ENCODE assay signal across 10 mouse cellular contexts in the genomic region with DNA sequence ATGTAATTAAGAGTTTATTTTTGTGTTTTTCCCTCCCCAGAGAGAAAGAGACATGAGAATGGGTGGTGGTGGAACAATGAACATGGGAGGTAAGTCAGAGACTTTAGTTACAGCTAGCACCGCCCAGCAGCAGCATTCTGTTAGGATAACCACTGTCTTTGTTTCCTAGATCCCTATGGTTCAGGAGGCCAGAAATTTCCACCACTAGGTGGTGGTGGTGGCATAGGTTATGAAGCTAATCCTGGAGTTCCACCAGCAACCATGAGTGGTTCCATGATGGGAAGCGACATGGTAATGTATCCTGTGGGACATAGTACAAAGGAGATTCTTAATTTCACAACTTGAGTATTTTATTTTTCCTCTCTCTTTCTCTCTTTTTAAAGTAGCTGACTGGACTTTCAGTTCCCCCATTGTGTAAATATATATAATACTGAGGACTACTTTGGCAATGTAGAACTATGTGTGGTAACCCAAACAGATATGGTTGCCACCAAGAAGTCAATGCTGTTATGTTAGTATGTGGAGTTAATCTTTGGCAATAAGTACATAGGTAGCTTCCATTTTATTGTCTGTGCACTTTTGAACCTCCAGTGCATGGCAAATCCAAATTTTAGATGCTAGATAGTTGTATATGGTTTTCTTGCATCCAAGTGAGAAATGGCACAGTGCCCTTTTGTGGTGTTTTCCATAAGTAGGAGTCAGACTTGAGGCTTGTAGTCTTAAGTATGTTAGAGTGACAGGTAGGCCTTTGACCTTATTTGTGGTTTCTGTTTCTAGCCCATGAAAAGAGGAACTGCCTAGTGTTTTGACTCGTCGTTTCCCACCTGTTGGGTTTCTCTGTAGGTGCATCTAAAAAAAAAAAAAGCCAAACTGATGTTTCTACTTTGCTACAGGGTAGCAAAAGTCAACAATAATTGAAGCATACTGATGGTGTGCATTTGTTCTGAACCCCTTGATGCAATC. TPM values are rescaled to one million over a fixed set of nuclear protein-coding genes. Genes with fewer than 3 reads are reported as not detected.
DNase-seq lines count a peak whose midpoint lies in the region; ATAC-seq and TF ChIP-seq lines count a peak whose summit lies in the region.
"Had no signal": no experiment of that assay in that cellular context is flagged by ENCODE, and none has a peak within 500 bp of the region (broad histone marks: within the 10 kb centered on the region; RNA-seq: fewer than 3 reads in every experiment).

No protein-coding gene starts in this region.

- H3K27me3 ChIP-seq in hindbrain, embryonic 10.5 days (ENCODE audit: insufficient read depth, poor library complexity, severe bottlenecking), result no peaks in the 10 kb centered on the region
- no peaks in the 10 kb centered on the region for H3K27me3 ChIP-seq in hindbrain, embryonic 12.5 days
- H3K27me3 ChIP-seq in limb, embryonic 14.5 days (ENCODE audit: control insufficient read depth, insufficient read depth, low read length), result no peaks in the 10 kb centered on the region
- H3K27me3 ChIP-seq in stomach, postnatal 0 days (ENCODE audit: control insufficient read depth, insufficient read depth, low read length), result no peaks in the 10 kb centered on the region
- H3K27me3 ChIP-seq: embryonic facial prominence, embryonic 12.5 days; lung, embryonic 15.5 days had no signal

- peak; percentile 73 for TF ChIP-seq CTCF in stomach, postnatal 0 days (IDR thresholded peaks at IDR 0.05; ENCODE audit: low read depth)

- ATAC-seq in hindbrain, embryonic 12.5 days (ENCODE audit: low FRiP score), result no peak
- ATAC-seq in erythroblast, adult 5-6 weeks (replicated peaks; ENCODE audit: low FRiP score, poor library complexity, severe bottlenecking), result peak; percentile 50; the same call in 1 of the 2 replicates
- ATAC-seq in limb, embryonic 14.5 days (ENCODE audit: low FRiP score, low read depth), result no peak
- 0 out of 2 replicates have a peak, but pooled peaks have one; percentile 28 for ATAC-seq in stomach, postnatal 0 days (ENCODE audit: low FRiP score, low TSS enrichment)

- no peak overlapping the region for H3K4me3 ChIP-seq in hindbrain, embryonic 10.5 days
- H3K4me3 ChIP-seq in hindbrain, embryonic 12.5 days, result no peak overlapping the region
- no peak overlapping the region for H3K4me3 ChIP-seq in limb, embryonic 14.5 days (replicated peaks; ENCODE audit: low read length)
- H3K4me3 ChIP-seq in stomach, postnatal 0 days (ENCODE audit: low read depth, low read length), result no peak overlapping the region
- H3K4me3 ChIP-seq: embryonic facial prominence, embryonic 12.5 days; lung, embryonic 15.5 days had no signal

- peaks cover 100% of the 10 kb centered on the region for H3K36me3 ChIP-seq in hindbrain, embryonic 10.5 days
- peaks cover 80% of the 10 kb centered on the region for H3K36me3 ChIP-seq in hindbrain, embryonic 12.5 days
- H3K36me3 ChIP-seq in limb, embryonic 14.5 days (ENCODE audit: control insufficient read depth, insufficient read depth, low read length), result peaks cover 96% of the 10 kb centered on the region
- peaks cover 31% of the 10 kb centered on the region for H3K36me3 ChIP-seq in stomach, postnatal 0 days (ENCODE audit: control insufficient read depth, insufficient read depth, low read length)

- no peak overlapping the region for H3K27ac ChIP-seq in hindbrain, embryonic 10.5 days
- no peak overlapping the region for H3K27ac ChIP-seq in hindbrain, embryonic 12.5 days
- H3K27ac ChIP-seq in limb, embryonic 14.5 days (replicated peaks; ENCODE audit: low read depth, low read length), result no peak overlapping the region
- no peak overlapping the region for H3K27ac ChIP-seq in stomach, postnatal 0 days (replicated peaks)
- H3K27ac ChIP-seq: embryonic facial prominence, embryonic 12.5 days; lung, embryonic 15.5 days had no signal

- H3K4me1 ChIP-seq in hindbrain, embryonic 10.5 days (replicated peaks), result peaks cover 32% of the 10 kb centered on the region
- H3K4me1 ChIP-seq in hindbrain, embryonic 12.5 days, result peaks cover 30% of the 10 kb centered on the region
- peaks cover 14% of the 10 kb centered on the region for H3K4me1 ChIP-seq in limb, embryonic 14.5 days (ENCODE audit: control insufficient read depth, insufficient read depth, low read length)
- H3K4me1 ChIP-seq in stomach, postnatal 0 days (replicated peaks; ENCODE audit: control insufficient read depth, insufficient read depth), result peaks cover 3% of the 10 kb centered on the region; the same call in 1 of the 2 replicates

- no peak for TF ChIP-seq POLR2A in limb, embryonic 14.5 days (IDR thresholded peaks at IDR 0.05; ENCODE audit: borderline replicate concordance, extremely low read depth, insufficient read depth, insufficient read length)

- no peak for TF ChIP-seq EP300 in stomach, postnatal 0 days (optimal IDR thresholded peaks at IDR 0.05)

- WGBS in hindbrain, embryonic 10.5 days, result 74% methylated on average over 4 of the region's 4 CpGs
- 80% methylated on average over 4 of the region's 4 CpGs for WGBS in hindbrain, embryonic 12.5 days
- 79% methylated on average over 4 of the region's 4 CpGs for WGBS in limb, embryonic 14.5 days
- WGBS in stomach, postnatal 0 days, result 49% methylated on average over 4 of the region's 4 CpGs

- no peak overlapping the region for H3K9ac ChIP-seq in hindbrain, embryonic 12.5 days
- no peak overlapping the region for H3K9ac ChIP-seq in limb, embryonic 14.5 days (ENCODE audit: low read depth, low read length, severe bottlenecking)
- H3K9ac ChIP-seq in stomach, postnatal 0 days (ENCODE audit: low read length), result no peak overlapping the region
- H3K9ac ChIP-seq: embryonic facial prominence, embryonic 12.5 days; lung, embryonic 15.5 days had no signal

- no peaks in the 10 kb centered on the region for H3K9me3 ChIP-seq in hindbrain, embryonic 10.5 days
- no peaks in the 10 kb centered on the region for H3K9me3 ChIP-seq in hindbrain, embryonic 12.5 days (replicated peaks)
- no peaks in the 10 kb centered on the region for H3K9me3 ChIP-seq in limb, embryonic 14.5 days (ENCODE audit: control insufficient read depth, low read length)
- no peaks in the 10 kb centered on the region for H3K9me3 ChIP-seq in stomach, postnatal 0 days (ENCODE audit: control insufficient read depth, low read length)
- H3K9me3 ChIP-seq: embryonic facial prominence, embryonic 12.5 days; lung, embryonic 15.5 days had no signal

- no peak overlapping the region for H3K4me2 ChIP-seq in hindbrain, embryonic 12.5 days (replicated peaks)
- H3K4me2 ChIP-seq in limb, embryonic 14.5 days (replicated peaks; ENCODE audit: low read depth, low read length, severe bottlenecking), result no peak overlapping the region
- H3K4me2 ChIP-seq in stomach, postnatal 0 days (replicated peaks; ENCODE audit: low read depth), result no peak overlapping the region
- H3K4me2 ChIP-seq: embryonic facial prominence, embryonic 12.5 days; lung, embryonic 15.5 days had no signal

- DNase-seq in hindbrain, embryonic 10.5 days (ENCODE audit: low spot score), result peak; percentile 41
- peak; percentile 46 to 47 for DNase-seq in B cell, adult 2 months
- DNase-seq in NIH3T3 (ENCODE audit: low read depth), result peak; percentile 70
- DNase-seq in limb, embryonic 14.5 days (ENCODE audit: low spot score), result peak; percentile 61
- DNase-seq in stomach, postnatal 0 days (ENCODE audit: low spot score), result peak; percentile 67
- DNase-seq in layer of hippocampus, postnatal 14 days (ENCODE audit: low spot score in 2 of 2), result no peak

RNA-seq across cellular contexts. Expression of a gene that starts 6.4 kb away (rescaled TPM):
- polyA plus RNA-seq in hindbrain, embryonic 10.5 days (2016; fragmentation: Nextera tagmentation; extraction: Ambion mirVana), result 103 and 116 TPM in 2 replicates
- polyA plus RNA-seq in hindbrain, embryonic 12.5 days (2016; fragmentation: Nextera tagmentation; extraction: Ambion mirVana), result 178 and 204 TPM in 2 replicates
- total RNA-seq in erythroblast, adult 5-6 weeks (2015; ENCODE audit: low replicate concordance), result 235 and 246 TPM in 2 replicates
- total RNA-seq in erythroblast, adult 5-6 weeks (2017; ENCODE audit: low replicate concordance), result 508 and 629 TPM in 2 replicates
- 192 and 272 TPM in 2 replicates for polyA plus RNA-seq in limb, embryonic 14.5 days (2012; rRNA removed)
- 106 and 122 TPM in 2 replicates for polyA plus RNA-seq in limb, embryonic 14.5 days (2014; fragmentation: Nextera tagmentation; extraction: Ambion mirVana)
- 41.5 and 42.9 TPM in 2 replicates for polyA plus RNA-seq in stomach, postnatal 0 days (2015; fragmentation: Nextera tagmentation; extraction: Ambion mirVana)
- total RNA-seq in layer of hippocampus, postnatal 14 days (2021), result 100 to 1,000 TPM; 303 to 304 TPM

RNA-seq across cellular contexts. Expression of a gene that starts 33.4 kb away (rescaled TPM):
- polyA plus RNA-seq in hindbrain, embryonic 10.5 days (2016; fragmentation: Nextera tagmentation; extraction: Ambion mirVana), result 28.1 and 35.6 TPM in 2 replicates
- polyA plus RNA-seq in hindbrain, embryonic 12.5 days (2016; fragmentation: Nextera tagmentation; extraction: Ambion mirVana), result 25.7 and 27.0 TPM in 2 replicates
- 8.2 and 12.7 TPM in 2 replicates for total RNA-seq in erythroblast, adult 5-6 weeks (2015; ENCODE audit: low replicate concordance)
- 23.1 and 25.7 TPM in 2 replicates for total RNA-seq in erythroblast, adult 5-6 weeks (2017; ENCODE audit: low replicate concordance)
- polyA plus RNA-seq in limb, embryonic 14.5 days (2012; rRNA removed), result 8.8 and 11.5 TPM in 2 replicates
- 20.5 and 23.3 TPM in 2 replicates for polyA plus RNA-seq in limb, embryonic 14.5 days (2014; fragmentation: Nextera tagmentation; extraction: Ambion mirVana)
- polyA plus RNA-seq in stomach, postnatal 0 days (2015; fragmentation: Nextera tagmentation; extraction: Ambion mirVana), result 4.8 and 5.3 TPM in 2 replicates
- total RNA-seq in layer of hippocampus, postnatal 14 days (2021), result 10 to 100 TPM; 10.3 to 10.6 TPM

RNA-seq across cellular contexts. Expression of a gene that starts 49.7 kb away (rescaled TPM):
- 19.5 and 21.6 TPM in 2 replicates for polyA plus RNA-seq in hindbrain, embryonic 10.5 days (2016; fragmentation: Nextera tagmentation; extraction: Ambion mirVana)
- 36.0 and 41.1 TPM in 2 replicates for polyA plus RNA-seq in hindbrain, embryonic 12.5 days (2016; fragmentation: Nextera tagmentation; extraction: Ambion mirVana)
- total RNA-seq in erythroblast, adult 5-6 weeks (2015; ENCODE audit: low replicate concordance), result 0.19 and 1.9 TPM in 2 replicates
- total RNA-seq in erythroblast, adult 5-6 weeks (2017; ENCODE audit: low replicate concordance), result 3.1 and 3.3 TPM in 2 replicates
- 29.2 and 34.4 TPM in 2 replicates for polyA plus RNA-seq in limb, embryonic 14.5 days (2012; rRNA removed)
- 18.7 and 26.0 TPM in 2 replicates for polyA plus RNA-seq in limb, embryonic 14.5 days (2014; fragmentation: Nextera tagmentation; extraction: Ambion mirVana)
- 5.1 and 6.6 TPM in 2 replicates for polyA plus RNA-seq in stomach, postnatal 0 days (2015; fragmentation: Nextera tagmentation; extraction: Ambion mirVana)
- 10 to 100 TPM; 31.0 to 31.6 TPM for total RNA-seq in layer of hippocampus, postnatal 14 days (2021)

RNA-seq across cellular contexts. Expression of a gene that starts 59.6 kb away (rescaled TPM):
- polyA plus RNA-seq in hindbrain, embryonic 10.5 days (2016; fragmentation: Nextera tagmentation; extraction: Ambion mirVana), result 24.3 and 27.3 TPM in 2 replicates
- polyA plus RNA-seq in hindbrain, embryonic 12.5 days (2016; fragmentation: Nextera tagmentation; extraction: Ambion mirVana), result 43.9 and 46.0 TPM in 2 replicates
- 11.7 and 12.1 TPM in 2 replicates for total RNA-seq in erythroblast, adult 5-6 weeks (2015; ENCODE audit: low replicate concordance)
- 7.5 and 9.6 TPM in 2 replicates for total RNA-seq in erythroblast, adult 5-6 weeks (2017; ENCODE audit: low replicate concordance)
- polyA plus RNA-seq in limb, embryonic 14.5 days (2012; rRNA removed), result 23.0 and 24.0 TPM in 2 replicates
- 20.0 and 24.1 TPM in 2 replicates for polyA plus RNA-seq in limb, embryonic 14.5 days (2014; fragmentation: Nextera tagmentation; extraction: Ambion mirVana)
- 6.7 and 7.1 TPM in 2 replicates for polyA plus RNA-seq in stomach, postnatal 0 days (2015; fragmentation: Nextera tagmentation; extraction: Ambion mirVana)
- total RNA-seq in layer of hippocampus, postnatal 14 days (2021), result 10 to 100 TPM; 46.0 to 49.0 TPM

Comparison
In these comparisons a context has a peak if more than half of its experiments do, and no peak if none do; other contexts are left out.
1. DNase-seq: peak in hindbrain, embryonic 10.5 days (single experiment), B cell, adult 2 months (2 of 2), NIH3T3 (single experiment), limb, embryonic 14.5 days (single experiment) and stomach, postnatal 0 days (single experiment); none in layer of hippocampus, postnatal 14 days (0 of 2).
2. ATAC-seq: peak in erythroblast, adult 5-6 weeks (single experiment) and stomach, postnatal 0 days (single experiment); none in hindbrain, embryonic 12.5 days (single experiment) and limb, embryonic 14.5 days (single experiment).